Mouse (Mus musculus): ENCODE results near the gene Rab40b. TPM values are rescaled to one million over a fixed set of nuclear protein-coding genes. Genes with fewer than 3 reads are reported as not detected.
"Not testable (repeated sequence)": the region's sequence is repeated elsewhere in the genome, so short reads cannot be mapped to it uniquely, and the experiment has no call there.

The Rab40b gene
- polyA plus RNA-seq, 1 experiment from 2014 or later: 5.1 TPM

- H3K4me1 ChIP-seq (ENCODE audit: control insufficient read depth, insufficient read depth, low read length): no peaks in the 10 kb centered on the region
- H3K9me3 ChIP-seq (ENCODE audit: control insufficient read depth, low read length): no peaks in the 10 kb centered on the region
- H3K27me3 ChIP-seq (replicated peaks; ENCODE audit: control insufficient read depth, insufficient read depth, low read length): no peaks in the 10 kb centered on the region
- H3K4me3 ChIP-seq (ENCODE audit: low read length): no peak overlapping the region
- no peak overlapping the region for H3K27ac ChIP-seq (ENCODE audit: low read length)
- 83% methylated on average over 6 of the region's 6 CpGs for WGBS
- no peaks in the 10 kb centered on the region for H3K36me3 ChIP-seq (ENCODE audit: control insufficient read depth, insufficient read depth, low read length)
- no peak for ATAC-seq
- H3K4me2 ChIP-seq (ENCODE audit: low read depth, low read length): no peak overlapping the region
- no peak overlapping the region for H3K9ac ChIP-seq (ENCODE audit: low read depth, low read length)
Observed at GRCm38 (mm10) chr11:121370337-121370994, 17.6 kb downstream of the Rab40b start.

- 46% methylated on average over 6 of the region's 6 CpGs for WGBS
- no peak overlapping the region for H3K27ac ChIP-seq (ENCODE audit: low read length)
- no peak overlapping the region for H3K4me2 ChIP-seq (ENCODE audit: low read depth, low read length)
- H3K9me3 ChIP-seq (ENCODE audit: control insufficient read depth, low read length): no peaks in the 10 kb centered on the region
- no peak for ATAC-seq
- no peaks in the 10 kb centered on the region for H3K27me3 ChIP-seq (replicated peaks; ENCODE audit: control insufficient read depth, insufficient read depth, low read length)
- no peak overlapping the region for H3K4me3 ChIP-seq (ENCODE audit: low read length)
- H3K4me1 ChIP-seq (ENCODE audit: control insufficient read depth, insufficient read depth, low read length): no peaks in the 10 kb centered on the region
- H3K36me3 ChIP-seq (ENCODE audit: control insufficient read depth, insufficient read depth, low read length): no peaks in the 10 kb centered on the region
- no peak overlapping the region for H3K9ac ChIP-seq (ENCODE audit: low read depth, low read length)
Observed at GRCm38 (mm10) chr11:121369622-121370021, 18.4 kb downstream of the Rab40b start.

GRCm38 (mm10) chr11:121368731-121369130, 19.3 kb downstream of the Rab40b start:
- WGBS: 84% methylated on average over 1 of the region's 1 CpGs
- ATAC-seq: no peak

GRCm38 (mm10) chr11:121367170-121367707, 20.8 kb downstream of the Rab40b start:
- H3K4me1 ChIP-seq (ENCODE audit: control insufficient read depth, insufficient read depth, low read length): no peaks in the 10 kb centered on the region
- H3K4me3 ChIP-seq (ENCODE audit: low read length): no peak overlapping the region
- no peaks in the 10 kb centered on the region for H3K9me3 ChIP-seq (ENCODE audit: control insufficient read depth, low read length)
- WGBS: 60% methylated on average over 5 of the region's 5 CpGs
- H3K36me3 ChIP-seq (ENCODE audit: control insufficient read depth, insufficient read depth, low read length): no peaks in the 10 kb centered on the region
- H3K27me3 ChIP-seq (replicated peaks; ENCODE audit: control insufficient read depth, insufficient read depth, low read length): no peaks in the 10 kb centered on the region
- ATAC-seq: no peak
- H3K9ac ChIP-seq (ENCODE audit: low read depth, low read length): no peak overlapping the region
- H3K4me2 ChIP-seq (ENCODE audit: low read depth, low read length): no peak overlapping the region
- H3K27ac ChIP-seq (ENCODE audit: low read length): no peak overlapping the region

More at GRCm38 (mm10) chr11:121368731-121369130, 19.3 kb downstream of the Rab40b start:
- H3K27me3 ChIP-seq (replicated peaks; ENCODE audit: control insufficient read depth, insufficient read depth, low read length): no peaks in the 10 kb centered on the region
- no peak overlapping the region for H3K4me3 ChIP-seq (ENCODE audit: low read length)
- no peak overlapping the region for H3K27ac ChIP-seq (ENCODE audit: low read length)
- no peak overlapping the region for H3K9ac ChIP-seq (ENCODE audit: low read depth, low read length)
- H3K4me2 ChIP-seq (ENCODE audit: low read depth, low read length): no peak overlapping the region
- H3K4me1 ChIP-seq (ENCODE audit: control insufficient read depth, insufficient read depth, low read length): no peaks in the 10 kb centered on the region
- H3K9me3 ChIP-seq (ENCODE audit: control insufficient read depth, low read length): no peaks in the 10 kb centered on the region
- no peaks in the 10 kb centered on the region for H3K36me3 ChIP-seq (ENCODE audit: control insufficient read depth, insufficient read depth, low read length)

GRCm38 (mm10) chr11:121362212-121362611, 25.8 kb downstream of the Rab40b start:
- no peak overlapping the region for H3K4me3 ChIP-seq (ENCODE audit: low read length)
- ATAC-seq: no peak
- H3K27me3 ChIP-seq (replicated peaks; ENCODE audit: control insufficient read depth, insufficient read depth, low read length): no peaks in the 10 kb centered on the region
- no peaks in the 10 kb centered on the region for H3K36me3 ChIP-seq (ENCODE audit: control insufficient read depth, insufficient read depth, low read length)
- H3K27ac ChIP-seq (ENCODE audit: low read length): no peak overlapping the region
- H3K4me1 ChIP-seq (ENCODE audit: control insufficient read depth, insufficient read depth, low read length): no peaks in the 10 kb centered on the region
- 34% methylated on average over 5 of the region's 5 CpGs for WGBS
- H3K4me2 ChIP-seq (ENCODE audit: low read depth, low read length): no peak overlapping the region
- H3K9ac ChIP-seq (ENCODE audit: low read depth, low read length): no peak overlapping the region
- no peaks in the 10 kb centered on the region for H3K9me3 ChIP-seq (ENCODE audit: control insufficient read depth, low read length)

- Histone ChIP-seq H3K9ac (ENCODE audit: low read depth, low read length) (peak within 1 kb of the TSS; percentile 98), H3K4me3 (ENCODE audit: low read length) (peak within 1 kb of the TSS; percentile 98), H3K9me3 (ENCODE audit: control insufficient read depth, low read length) (no peaks in the 10 kb centered on the region), H3K27me3 (replicated peaks; ENCODE audit: control insufficient read depth, insufficient read depth, low read length) (no peaks in the 10 kb centered on the region), H3K4me1 (ENCODE audit: control insufficient read depth, insufficient read depth, low read length) (peaks cover 10% of the 10 kb centered on the region), H3K27ac (ENCODE audit: low read length) (peak within 1 kb of the TSS; percentile 80), H3K4me2 (ENCODE audit: low read depth, low read length) (peak within 1 kb of the TSS; percentile 90), H3K36me3 (ENCODE audit: control insufficient read depth, insufficient read depth, low read length) (no peaks in the 10 kb centered on the region; the same call in 1 of the 2 replicates)
- WGBS: under 1% methylated on average over 68 of the region's 69 CpGs
- peak; percentile 97 for ATAC-seq
Observed at GRCm38 (mm10) chr11:121354091-121354707, 33.9 kb downstream of the Rab40b start, which contains the start of gene Wdr45b. Wdr45b (minus strand) TSS chr11:121354445.

GRCm38 (mm10) chr11:121353326-121354090, 34.5 kb downstream of the Rab40b start:
- Histone ChIP-seq H3K36me3 (ENCODE audit: control insufficient read depth, insufficient read depth, low read length) (no peaks in the 10 kb centered on the region; the same call in 1 of the 2 replicates), H3K4me2 (ENCODE audit: low read depth, low read length) (peak overlapping the region; percentile 88), H3K4me3 (ENCODE audit: low read length) (peak overlapping the region; percentile 98), H3K27me3 (replicated peaks; ENCODE audit: control insufficient read depth, insufficient read depth, low read length) (no peaks in the 10 kb centered on the region), H3K4me1 (ENCODE audit: control insufficient read depth, insufficient read depth, low read length) (peaks cover 10% of the 10 kb centered on the region), H3K9ac (ENCODE audit: low read depth, low read length) (peak overlapping the region; percentile 98), H3K9me3 (ENCODE audit: control insufficient read depth, low read length) (no peaks in the 10 kb centered on the region), H3K27ac (ENCODE audit: low read length) (peak overlapping the region; percentile 80)
- ATAC-seq: no peak; the same call in 1 of the 2 replicates
- 3% methylated on average over 37 of the region's 41 CpGs for WGBS

- not testable (repeated sequence) for H3K4me3 ChIP-seq (ENCODE audit: low read length); H3K4me2 ChIP-seq (ENCODE audit: low read depth, low read length); H3K27ac ChIP-seq (ENCODE audit: low read length); ATAC-seq; H3K27me3 ChIP-seq (replicated peaks; ENCODE audit: control insufficient read depth, insufficient read depth, low read length); H3K36me3 ChIP-seq (ENCODE audit: control insufficient read depth, insufficient read depth, low read length); H3K9ac ChIP-seq (ENCODE audit: low read depth, low read length); H3K4me1 ChIP-seq (ENCODE audit: control insufficient read depth, insufficient read depth, low read length); H3K9me3 ChIP-seq (ENCODE audit: control insufficient read depth, low read length)
- 75% methylated on average over 3 of the region's 3 CpGs for WGBS
Observed at GRCm38 (mm10) chr11:121348727-121349126, 39.3 kb downstream of the Rab40b start.

- ATAC-seq: no peak
Observed at GRCm38 (mm10) chr11:121348166-121348565, 39.9 kb downstream of the Rab40b start.

More at GRCm38 (mm10) chr11:121348166-121348565, 39.9 kb downstream of the Rab40b start:
- Histone ChIP-seq H3K4me3 (ENCODE audit: low read length) (no peak overlapping the region), H3K4me1 (ENCODE audit: control insufficient read depth, insufficient read depth, low read length) (peaks cover 2% of the 10 kb centered on the region), H3K36me3 (ENCODE audit: control insufficient read depth, insufficient read depth, low read length) (no peaks in the 10 kb centered on the region; the same call in 1 of the 2 replicates), H3K27ac (ENCODE audit: low read length) (no peak overlapping the region), H3K4me2 (ENCODE audit: low read depth, low read length) (no peak overlapping the region), H3K27me3 (replicated peaks; ENCODE audit: control insufficient read depth, insufficient read depth, low read length) (no peaks in the 10 kb centered on the region), H3K9ac (ENCODE audit: low read depth, low read length) (no peak overlapping the region), H3K9me3 (ENCODE audit: control insufficient read depth, low read length) (no peaks in the 10 kb centered on the region)
- 76% methylated on average over 2 of the region's 2 CpGs for WGBS

Measured in intestine, embryonic 16.5 days (tissue).